Mouse (Mus musculus): ENCODE data around the gene Gm16253. TPM values are rescaled to one million over a fixed set of nuclear protein-coding genes. Genes with fewer than 3 reads are reported as not detected.

The Gm16253 gene
- polyA plus RNA-seq, 1 experiment from 2014 or later = 1.9 TPM

DNA sequence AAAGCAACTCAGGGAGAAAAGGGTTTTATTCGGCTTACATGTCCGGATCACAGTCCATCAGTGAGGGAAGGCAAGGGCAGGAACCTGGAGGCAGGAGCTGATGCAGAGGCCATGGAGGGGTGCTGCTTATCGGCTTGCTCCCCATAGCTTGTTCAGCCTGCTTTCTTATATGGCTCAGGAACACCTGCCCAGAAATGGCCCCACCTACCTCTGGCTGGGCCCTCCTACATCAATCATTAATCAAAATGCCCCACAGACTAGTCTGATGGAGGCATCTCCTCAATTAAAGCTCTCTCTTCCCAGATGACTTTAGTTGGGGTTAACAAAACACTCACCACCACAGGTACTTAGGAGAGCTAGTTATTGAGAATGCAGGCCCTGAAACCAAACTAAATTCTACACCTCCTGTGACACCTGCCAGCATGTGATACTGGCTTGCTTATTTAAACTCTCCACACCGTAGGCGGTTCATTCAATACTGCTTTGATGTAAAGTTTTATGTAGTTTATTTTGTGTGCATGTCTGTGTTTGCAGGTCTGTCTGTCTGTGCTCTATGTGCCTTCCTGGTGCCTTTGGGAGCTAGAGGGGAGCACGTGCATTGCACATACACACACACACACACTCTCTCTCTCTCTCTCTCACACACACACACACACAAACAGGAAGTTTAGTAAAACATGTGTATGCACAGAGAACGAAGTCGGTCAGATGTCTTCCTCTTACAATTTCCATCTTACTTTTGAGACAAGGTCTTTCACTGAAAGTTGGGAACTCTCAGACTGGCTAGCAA lies 9.9 kb upstream of the Gm16253 start:
- Histone ChIP-seq H3K4me3 (ENCODE audit: low read depth, low read length) (no peak overlapping the region), H3K4me1 (ENCODE audit: control insufficient read depth, insufficient read depth, low read length) (peaks cover 16% of the 10 kb centered on the region), H3K9me3 (ENCODE audit: control insufficient read depth, low read depth, low read length) (no peaks in the 10 kb centered on the region), H3K36me3 (ENCODE audit: control insufficient read depth, insufficient read depth, low read length) (no peaks in the 10 kb centered on the region), H3K27ac (ENCODE audit: low read length) (no peak overlapping the region), H3K4me2 (replicated peaks; ENCODE audit: low read depth, low read length) (no peak overlapping the region), H3K9ac (replicated peaks; ENCODE audit: low read depth, low read length) (no peak overlapping the region), H3K27me3 (ENCODE audit: control insufficient read depth, insufficient read depth, low read length) (no peaks in the 10 kb centered on the region)
- ATAC-seq (ENCODE audit: insufficient number of reproducible peaks, insufficient read depth, low FRiP score, low read depth) = no peak
- 80% methylated on average over 8 of the region's 8 CpGs for WGBS

DNA sequence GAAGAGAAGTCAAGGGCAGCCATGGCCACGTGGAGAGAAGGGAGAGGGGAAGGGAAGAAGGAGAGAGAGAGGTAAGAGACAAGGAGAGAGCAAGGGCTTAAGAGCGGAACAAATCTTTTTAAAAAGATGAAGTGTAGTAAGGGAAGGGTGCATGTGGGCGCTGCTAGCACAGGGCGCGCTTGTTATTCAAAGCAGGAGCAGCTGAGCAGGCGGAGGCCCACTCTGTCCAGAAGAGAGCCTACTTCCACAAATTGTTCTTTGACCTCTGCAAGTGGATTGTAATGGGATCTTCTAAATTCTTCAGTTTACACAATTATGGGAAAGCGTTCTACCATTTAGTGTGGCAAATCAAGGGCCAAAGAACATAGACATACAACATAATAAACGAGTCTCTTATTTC lies 8.2 kb upstream of the Gm16253 start:
- H3K27me3 ChIP-seq (ENCODE audit: control insufficient read depth, insufficient read depth, low read length) = no peaks in the 10 kb centered on the region
- H3K9ac ChIP-seq (replicated peaks; ENCODE audit: low read depth, low read length) = no peak overlapping the region
- H3K4me1 ChIP-seq (ENCODE audit: control insufficient read depth, insufficient read depth, low read length) = peaks cover 14% of the 10 kb centered on the region
- 80% methylated on average over 8 of the region's 8 CpGs for WGBS
- H3K36me3 ChIP-seq (ENCODE audit: control insufficient read depth, insufficient read depth, low read length) = no peaks in the 10 kb centered on the region
- H3K27ac ChIP-seq (ENCODE audit: low read length) = no peak overlapping the region
- H3K4me2 ChIP-seq (replicated peaks; ENCODE audit: low read depth, low read length) = no peak overlapping the region
- ATAC-seq (ENCODE audit: insufficient number of reproducible peaks, insufficient read depth, low FRiP score, low read depth) = no peak
- no peak overlapping the region for H3K4me3 ChIP-seq (ENCODE audit: low read depth, low read length)
- H3K9me3 ChIP-seq (ENCODE audit: control insufficient read depth, low read depth, low read length) = no peaks in the 10 kb centered on the region

DNA sequence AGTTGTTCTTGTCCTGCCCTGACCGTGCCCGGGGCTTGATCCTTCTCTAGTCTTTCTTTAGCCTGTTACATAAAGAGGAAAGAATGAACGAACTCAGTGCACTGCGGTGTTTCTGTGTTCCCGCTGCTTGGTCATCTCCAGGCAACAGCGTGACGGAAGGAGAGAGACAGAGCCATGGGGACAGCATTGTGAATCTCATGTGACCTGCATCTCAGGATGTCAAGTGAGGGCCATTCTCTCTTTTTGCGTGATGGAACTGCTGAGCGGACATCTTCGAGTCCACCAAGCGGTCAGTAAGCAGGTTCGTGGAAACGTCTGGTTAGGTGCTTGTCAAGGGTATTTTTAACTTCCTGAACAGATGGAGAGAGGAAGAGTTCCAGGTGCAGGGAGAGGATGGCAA lies 7.3 kb upstream of the Gm16253 start:
- Histone ChIP-seq H3K4me3 (ENCODE audit: low read depth, low read length) (no peak overlapping the region), H3K36me3 (ENCODE audit: control insufficient read depth, insufficient read depth, low read length) (no peaks in the 10 kb centered on the region), H3K4me2 (replicated peaks; ENCODE audit: low read depth, low read length) (no peak overlapping the region), H3K4me1 (ENCODE audit: control insufficient read depth, insufficient read depth, low read length) (peaks cover 6% of the 10 kb centered on the region; the same call in 1 of the 2 replicates), H3K9ac (replicated peaks; ENCODE audit: low read depth, low read length) (no peak overlapping the region), H3K27me3 (ENCODE audit: control insufficient read depth, insufficient read depth, low read length) (no peaks in the 10 kb centered on the region), H3K9me3 (ENCODE audit: control insufficient read depth, low read depth, low read length) (no peaks in the 10 kb centered on the region), H3K27ac (ENCODE audit: low read length) (no peak overlapping the region)
- ATAC-seq (ENCODE audit: insufficient number of reproducible peaks, insufficient read depth, low FRiP score, low read depth) = no peak
- 91% methylated on average over 13 of the region's 13 CpGs for WGBS

DNA sequence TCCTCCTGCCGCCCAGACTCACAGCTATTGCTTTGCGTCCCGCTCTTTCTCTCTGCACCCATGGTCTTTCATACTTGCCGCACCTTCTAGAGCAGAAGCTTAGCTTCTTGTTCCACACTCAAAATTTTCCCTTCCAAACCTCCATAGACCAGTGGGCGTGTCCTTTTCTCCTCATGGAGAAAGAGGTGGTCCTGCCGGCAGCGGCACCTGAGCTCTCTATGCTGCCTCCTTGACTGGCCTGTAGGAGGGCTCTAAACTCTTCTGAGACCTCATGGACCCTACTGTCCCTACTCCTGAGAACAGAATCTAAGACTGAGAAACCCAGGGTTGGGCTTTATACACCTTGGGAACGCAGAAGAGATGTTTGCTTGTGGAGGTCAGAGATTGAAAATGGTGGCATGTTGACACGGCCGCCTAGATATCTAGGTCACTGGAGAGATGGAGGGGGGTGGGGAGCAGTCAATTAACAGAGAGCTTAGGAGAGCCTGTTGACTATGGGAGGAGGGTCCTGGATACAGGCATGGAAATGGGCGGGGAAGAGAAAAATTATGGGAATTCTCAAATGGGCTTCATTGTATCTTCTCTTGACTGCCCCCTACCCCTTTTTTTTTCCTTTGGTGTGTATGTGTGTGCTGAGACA lies 6.7 kb upstream of the Gm16253 start:
- H3K4me2 ChIP-seq (replicated peaks; ENCODE audit: low read depth, low read length) = no peak overlapping the region
- no peaks in the 10 kb centered on the region for H3K36me3 ChIP-seq (ENCODE audit: control insufficient read depth, insufficient read depth, low read length)
- 0 out of 2 replicates have a peak, but pooled peaks cover 3% of the 10 kb centered on the region for H3K4me1 ChIP-seq (ENCODE audit: control insufficient read depth, insufficient read depth, low read length)
- H3K9me3 ChIP-seq (ENCODE audit: control insufficient read depth, low read depth, low read length) = no peaks in the 10 kb centered on the region
- no peak overlapping the region for H3K27ac ChIP-seq (ENCODE audit: low read length)
- no peaks in the 10 kb centered on the region for H3K27me3 ChIP-seq (ENCODE audit: control insufficient read depth, insufficient read depth, low read length)
- 76% methylated on average over 11 of the region's 11 CpGs for WGBS
- no peak for ATAC-seq (ENCODE audit: insufficient number of reproducible peaks, insufficient read depth, low FRiP score, low read depth)
- no peak overlapping the region for H3K4me3 ChIP-seq (ENCODE audit: low read depth, low read length)
- no peak overlapping the region for H3K9ac ChIP-seq (replicated peaks; ENCODE audit: low read depth, low read length)

DNA sequence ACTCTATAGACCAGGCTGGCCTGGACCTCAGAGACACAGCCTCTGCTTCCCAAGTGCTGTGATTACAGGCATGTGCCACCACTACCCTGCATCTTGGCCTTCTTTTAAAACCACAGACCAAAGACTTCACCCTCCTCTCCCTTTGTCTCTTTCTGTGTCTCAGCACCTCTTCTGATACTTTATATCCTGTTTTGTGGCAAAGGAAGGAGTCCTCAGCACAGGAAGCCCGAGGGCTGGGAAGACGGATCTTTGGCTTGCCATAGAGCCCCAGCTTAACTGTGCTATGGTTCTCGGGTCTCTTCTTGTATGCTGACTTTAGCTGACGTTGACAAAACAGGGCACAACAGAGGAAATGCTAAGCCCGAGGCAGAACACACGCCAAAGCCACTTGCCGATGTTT lies 6.1 kb upstream of the Gm16253 start:
- Histone ChIP-seq H3K4me3 (ENCODE audit: low read depth, low read length) (no peak overlapping the region), H3K9me3 (ENCODE audit: control insufficient read depth, low read depth, low read length) (no peaks in the 10 kb centered on the region), H3K27me3 (ENCODE audit: control insufficient read depth, insufficient read depth, low read length) (no peaks in the 10 kb centered on the region), H3K4me1 (ENCODE audit: control insufficient read depth, insufficient read depth, low read length) (no peaks in the 10 kb centered on the region; the same call in 1 of the 2 replicates), H3K4me2 (replicated peaks; ENCODE audit: low read depth, low read length) (no peak overlapping the region), H3K27ac (ENCODE audit: low read length) (no peak overlapping the region), H3K9ac (replicated peaks; ENCODE audit: low read depth, low read length) (no peak overlapping the region), H3K36me3 (ENCODE audit: control insufficient read depth, insufficient read depth, low read length) (no peaks in the 10 kb centered on the region)
- WGBS = 72% methylated on average over 7 of the region's 7 CpGs
- ATAC-seq (ENCODE audit: insufficient number of reproducible peaks, insufficient read depth, low FRiP score, low read depth) = no peak

DNA sequence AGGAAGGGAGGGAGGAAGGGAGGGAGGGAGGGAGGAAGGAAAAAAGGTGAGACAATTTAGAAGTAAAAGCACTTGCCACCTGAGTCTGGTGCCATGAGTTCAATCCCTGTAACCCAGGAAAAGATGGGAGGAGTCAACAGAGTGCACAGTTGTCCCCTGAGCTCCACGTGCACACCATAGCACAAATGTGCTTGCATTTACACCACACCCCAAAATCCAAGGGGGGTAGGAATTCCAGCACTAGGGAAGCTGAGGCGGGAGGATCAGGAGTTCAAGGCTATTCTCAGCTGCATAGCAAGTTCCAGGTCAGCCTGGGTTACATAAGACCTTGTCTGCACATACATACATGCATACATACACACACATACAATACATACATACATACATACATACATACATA lies 5.4 kb upstream of the Gm16253 start:
- 75% methylated on average over 2 of the region's 2 CpGs for WGBS

DNA sequence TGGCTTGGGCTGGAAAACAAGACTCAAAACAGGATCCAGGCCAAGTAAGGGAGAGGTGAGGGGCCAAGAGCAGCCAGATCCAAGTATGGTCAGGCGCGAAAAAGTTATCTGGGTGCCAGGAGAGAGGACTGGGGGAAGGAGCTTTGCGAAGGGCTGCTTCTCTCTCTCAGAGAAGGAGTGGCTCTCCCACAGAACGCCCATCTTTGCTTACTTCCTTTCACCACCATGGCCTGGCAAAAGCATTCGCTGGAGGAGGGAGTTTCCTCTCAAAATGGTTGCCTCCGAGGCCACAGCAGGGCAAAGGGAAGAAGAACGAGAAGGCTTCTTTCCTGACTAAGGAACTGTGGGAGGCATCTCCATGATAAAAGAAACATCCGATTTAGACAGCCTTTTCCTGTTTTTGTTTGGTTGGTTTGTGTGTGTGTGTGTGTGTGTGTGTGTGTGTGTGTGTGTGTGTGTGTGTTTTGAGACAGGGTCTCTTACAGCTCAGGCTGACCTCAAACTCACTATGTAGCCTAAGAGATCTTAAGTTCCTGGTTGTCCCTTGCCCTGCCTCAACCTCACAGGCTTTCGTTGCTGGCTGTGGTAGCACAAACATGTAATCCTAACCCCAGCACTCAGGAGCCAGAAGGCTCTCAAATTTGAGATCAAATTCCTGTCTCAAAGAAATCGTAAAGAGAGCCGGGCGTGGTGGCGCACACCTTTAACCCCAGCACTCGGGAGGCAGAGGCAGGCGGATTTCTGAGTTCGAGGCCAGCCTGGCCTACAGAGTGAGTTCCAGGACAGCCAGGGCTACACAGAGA lies 4.7 kb upstream of the Gm16253 start:
- Histone ChIP-seq H3K4me2 (replicated peaks; ENCODE audit: low read depth, low read length) (no peak overlapping the region), H3K4me1 (ENCODE audit: control insufficient read depth, insufficient read depth, low read length) (peaks cover 12% of the 10 kb centered on the region), H3K27ac (ENCODE audit: low read length) (no peak overlapping the region), H3K9ac (replicated peaks; ENCODE audit: low read depth, low read length) (no peak overlapping the region), H3K27me3 (ENCODE audit: control insufficient read depth, insufficient read depth, low read length) (no peaks in the 10 kb centered on the region), H3K9me3 (ENCODE audit: control insufficient read depth, low read depth, low read length) (no peaks in the 10 kb centered on the region), H3K36me3 (ENCODE audit: control insufficient read depth, insufficient read depth, low read length) (no peaks in the 10 kb centered on the region), H3K4me3 (ENCODE audit: low read depth, low read length) (no peak overlapping the region)
- no peak for ATAC-seq (ENCODE audit: insufficient number of reproducible peaks, insufficient read depth, low FRiP score, low read depth)
- 77% methylated on average over 16 of the region's 16 CpGs for WGBS

More for the DNA sequence above, 5.4 kb upstream of the Gm16253 start:
- Histone ChIP-seq H3K4me2 (replicated peaks; ENCODE audit: low read depth, low read length) (no peak overlapping the region), H3K27ac (ENCODE audit: low read length) (no peak overlapping the region), H3K9me3 (ENCODE audit: control insufficient read depth, low read depth, low read length) (no peaks in the 10 kb centered on the region), H3K4me3 (ENCODE audit: low read depth, low read length) (no peak overlapping the region), H3K4me1 (ENCODE audit: control insufficient read depth, insufficient read depth, low read length) (peaks cover 7% of the 10 kb centered on the region), H3K27me3 (ENCODE audit: control insufficient read depth, insufficient read depth, low read length) (no peaks in the 10 kb centered on the region), H3K36me3 (ENCODE audit: control insufficient read depth, insufficient read depth, low read length) (no peaks in the 10 kb centered on the region), H3K9ac (replicated peaks; ENCODE audit: low read depth, low read length) (no peak overlapping the region)
- ATAC-seq (ENCODE audit: insufficient number of reproducible peaks, insufficient read depth, low FRiP score, low read depth) = no peak

DNA sequence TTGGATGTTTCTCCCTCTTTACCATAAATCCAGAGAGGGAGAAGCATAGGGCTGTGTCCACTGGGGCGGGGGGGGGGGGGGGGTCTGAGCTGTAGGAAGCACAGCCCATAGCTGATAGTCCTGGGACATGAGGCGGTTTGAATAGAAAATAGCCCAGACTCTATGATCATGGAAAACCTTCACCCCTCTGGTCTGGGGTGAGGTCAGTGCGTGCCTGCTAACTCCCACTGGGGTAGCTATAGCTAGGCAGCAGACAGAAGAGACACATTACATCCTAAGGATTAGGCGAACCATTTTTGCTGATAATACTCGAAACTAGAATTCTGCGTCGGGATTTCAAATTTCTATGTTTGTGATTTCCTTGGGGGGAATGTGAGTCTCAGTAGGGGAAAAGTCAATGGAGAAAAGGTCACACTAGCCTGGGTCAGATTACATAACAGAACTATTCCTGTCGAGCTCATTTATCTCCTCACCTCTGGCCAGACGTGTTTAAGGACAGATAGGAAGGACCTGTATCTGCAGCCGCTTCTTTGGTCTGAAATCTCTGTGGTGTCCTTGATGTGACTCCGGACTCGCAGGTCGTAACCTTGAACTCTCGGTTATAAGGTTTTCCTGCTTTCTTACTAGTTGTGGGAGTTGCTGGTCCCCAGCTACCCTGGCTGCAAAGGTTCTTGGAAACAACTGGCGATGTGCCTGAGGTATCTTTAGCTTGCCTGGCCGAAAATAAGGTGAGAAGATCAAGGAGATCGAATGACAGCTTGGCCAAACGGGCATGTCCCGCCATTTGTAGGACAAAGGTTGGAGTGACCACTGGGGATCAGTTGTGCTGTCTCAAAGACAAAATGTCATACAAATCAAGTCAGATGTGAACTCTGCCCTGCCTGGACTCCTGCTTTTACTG lies 2.9 kb upstream of the Gm16253 start:
- Histone ChIP-seq H3K4me1 (ENCODE audit: control insufficient read depth, insufficient read depth, low read length) (peaks cover 18% of the 10 kb centered on the region), H3K4me2 (replicated peaks; ENCODE audit: low read depth, low read length) (no peak overlapping the region), H3K9me3 (ENCODE audit: control insufficient read depth, low read depth, low read length) (no peaks in the 10 kb centered on the region), H3K36me3 (ENCODE audit: control insufficient read depth, insufficient read depth, low read length) (no peaks in the 10 kb centered on the region), H3K27ac (ENCODE audit: low read length) (no peak overlapping the region), H3K4me3 (ENCODE audit: low read depth, low read length) (no peak overlapping the region), H3K27me3 (ENCODE audit: control insufficient read depth, insufficient read depth, low read length) (no peaks in the 10 kb centered on the region), H3K9ac (replicated peaks; ENCODE audit: low read depth, low read length) (no peak overlapping the region)
- WGBS = 63% methylated on average over 18 of the region's 19 CpGs
- no peak for ATAC-seq (ENCODE audit: insufficient number of reproducible peaks, insufficient read depth, low FRiP score, low read depth)
